Mouse (Mus musculus) brain, embryonic 18.5 days (tissue): ENCODE data around the gene Ubash3a.
"Not testable (repeated sequence)": the region's sequence is repeated elsewhere in the genome, so short reads cannot be mapped to it uniquely, and the experiment has no call there.

Experiments
- DNase-seq: peaks from one replicate; pipeline ENCODE4 v3.0.0-alpha.2; 2012; ENCODE audit warnings: low read depth, low spot score

Ubash3a gene

GRCm38 (mm10) chr17:31260430-31260829, 52.8 kb downstream of the Ubash3a start:
- DNase-seq, result no peak

DNA sequence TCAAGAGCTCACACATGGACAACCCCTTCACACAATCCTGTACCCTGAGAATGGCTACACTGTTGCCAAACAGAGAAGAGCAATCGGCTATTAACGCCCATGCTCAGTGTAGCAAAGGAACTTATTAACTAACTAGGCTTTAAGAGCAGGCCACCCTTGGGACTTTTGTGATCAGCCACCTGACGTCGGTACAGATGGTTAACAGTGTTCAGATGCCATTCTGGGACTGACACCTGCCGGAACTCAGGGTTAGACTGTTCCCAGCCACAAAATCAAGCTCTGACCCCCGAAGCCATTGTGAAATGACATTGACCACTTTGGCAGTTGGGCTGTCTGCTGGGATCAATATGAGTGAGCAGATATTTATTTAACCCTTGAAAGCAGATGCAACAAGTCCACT, 53.7 kb downstream of the Ubash3a start:
- DNase-seq, result no peak

GRCm38 (mm10) chr17:31262715-31263114, 55.0 kb downstream of the Ubash3a start:
- no peak for DNase-seq

DNA sequence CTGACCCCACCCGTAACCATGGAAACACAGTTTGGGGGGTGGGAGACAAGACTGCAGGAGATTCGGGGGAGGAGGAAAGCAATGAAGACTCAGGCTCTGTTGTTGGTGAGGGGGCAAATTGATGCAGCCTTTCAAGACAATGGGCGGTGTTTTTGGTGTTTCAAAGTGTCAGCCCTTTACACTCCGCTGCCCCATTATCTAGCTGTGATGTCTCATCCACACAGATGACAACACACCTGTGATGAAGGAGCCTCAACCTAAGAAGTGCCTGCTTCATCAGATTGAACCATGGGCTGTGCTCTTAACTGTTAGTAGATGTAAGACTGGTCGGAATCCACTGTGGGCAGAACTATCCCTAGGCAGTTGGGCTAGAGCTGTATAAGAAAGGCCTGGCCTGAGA, 56.1 kb downstream of the Ubash3a start:
- DNase-seq, result no peak

- no peak for DNase-seq
Measured at GRCm38 (mm10) chr17:31264372-31264771, 56.7 kb downstream of the Ubash3a start.

- no peak for DNase-seq
Measured at GRCm38 (mm10) chr17:31265171-31265572, 57.5 kb downstream of the Ubash3a start.

GRCm38 (mm10) chr17:31265831-31266230, 58.2 kb downstream of the Ubash3a start:
- DNase-seq, result no peak

DNA sequence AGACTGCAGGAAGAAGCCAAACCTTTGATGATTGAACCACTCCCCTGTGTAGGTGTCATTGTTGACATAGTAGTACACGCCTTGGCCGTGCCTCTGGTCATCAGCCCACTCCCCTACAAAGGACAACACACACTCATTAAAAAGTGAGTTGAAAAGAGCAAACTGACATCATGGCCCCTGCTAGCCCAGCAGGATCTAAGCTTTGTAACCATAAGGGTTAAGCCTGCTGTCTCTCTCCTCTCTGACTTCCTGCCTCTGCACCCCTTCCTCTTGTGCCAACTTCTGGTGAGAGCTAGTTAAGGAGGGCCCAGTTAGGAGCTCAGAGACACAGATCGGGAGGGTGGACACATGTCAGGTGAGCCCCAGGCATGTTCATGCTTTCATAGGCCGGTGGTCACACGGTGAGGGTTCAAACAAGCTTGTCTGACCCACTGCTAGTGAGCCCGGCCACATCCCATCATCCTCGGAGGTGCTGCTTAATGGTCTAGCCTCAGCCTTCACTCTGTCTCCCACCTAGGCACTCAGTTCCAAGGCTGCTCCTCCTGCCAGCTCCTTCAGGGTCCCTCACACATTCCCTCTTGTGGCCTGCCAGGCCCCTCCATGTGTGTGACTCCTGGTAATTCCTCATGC, 58.8 kb downstream of the Ubash3a start:
- no peak for DNase-seq

DNA sequence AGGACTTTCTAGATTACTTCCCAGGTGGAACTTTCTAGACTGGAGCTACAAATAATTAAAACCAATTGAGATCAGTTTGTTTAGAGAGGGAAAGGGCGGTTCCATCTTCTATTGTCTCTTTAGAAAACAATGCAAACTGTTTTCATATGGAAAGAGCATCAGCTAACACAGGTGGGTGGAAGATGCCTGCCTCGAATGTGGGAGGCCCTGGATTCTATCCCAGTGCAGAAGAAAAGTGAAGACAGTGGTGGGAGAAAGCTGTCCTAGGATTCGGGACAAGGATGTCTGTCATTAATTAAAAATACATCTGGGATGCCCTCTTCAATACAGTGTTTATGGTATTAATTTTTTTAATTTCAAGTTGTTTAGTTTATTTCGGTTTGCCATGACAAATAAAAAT, 59.5 kb downstream of the Ubash3a start:
- no peak for DNase-seq

DNA sequence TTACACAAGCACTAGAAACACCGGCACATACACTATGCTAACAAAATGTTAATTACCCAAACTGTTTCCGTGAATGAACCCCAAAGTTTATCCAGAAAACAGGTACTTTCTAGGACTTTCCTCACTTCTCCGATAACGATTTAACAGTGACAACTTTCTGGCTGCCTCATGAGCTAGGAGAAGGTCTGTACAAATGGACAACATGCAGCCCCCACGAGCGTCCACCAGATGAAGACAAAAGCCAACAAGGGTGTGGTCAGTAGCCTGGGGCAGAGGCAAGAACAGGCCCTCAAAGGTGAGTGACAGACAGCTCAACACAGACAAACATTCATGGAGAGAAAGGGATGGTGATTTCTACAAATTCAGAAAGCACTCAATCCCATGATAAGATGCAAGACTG, 59.9 kb downstream of the Ubash3a start:
- no peak for DNase-seq

DNA sequence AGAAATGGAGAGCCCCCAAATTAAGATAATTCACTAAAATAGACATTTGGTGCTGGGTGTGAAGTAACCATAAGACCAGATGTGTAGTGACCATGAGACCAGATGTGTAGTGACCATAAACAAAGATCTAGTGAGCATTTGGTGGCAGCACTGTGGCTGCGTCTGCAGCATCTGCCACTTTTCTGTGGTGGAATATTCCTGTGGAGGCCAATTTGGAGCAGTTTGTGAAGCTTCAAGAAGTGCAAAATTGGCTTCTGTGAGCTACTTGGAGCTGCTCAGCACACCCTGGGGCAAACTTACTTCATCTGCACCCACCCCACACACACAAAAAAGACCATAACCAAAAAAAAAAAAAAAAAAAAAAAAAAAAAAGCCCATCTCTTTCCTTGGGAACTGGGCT, 60.3 kb downstream of the Ubash3a start:
- no peak for DNase-seq

GRCm38 (mm10) chr17:31269761-31270160, 62.1 kb downstream of the Ubash3a start:
- DNase-seq, result no peak

DNA sequence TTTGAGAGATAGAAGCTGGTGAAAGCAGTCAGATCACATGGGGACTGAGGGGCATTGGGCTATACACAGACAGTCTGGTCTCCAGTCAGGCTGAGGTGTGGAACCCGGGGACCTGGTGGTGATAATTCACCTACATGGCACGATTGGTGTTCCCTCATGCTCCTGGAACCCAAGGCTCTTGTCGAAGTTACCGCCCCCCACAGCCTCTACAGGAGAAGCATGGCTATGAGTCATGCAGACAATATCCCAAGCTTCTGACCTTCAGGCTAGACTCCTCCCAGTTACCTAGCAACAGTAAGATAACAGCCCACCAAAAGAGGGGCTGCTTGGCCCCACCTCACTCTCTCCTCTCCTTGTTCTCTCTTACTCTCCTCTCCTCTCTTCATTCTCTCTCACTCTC, 62.6 kb downstream of the Ubash3a start:
- DNase-seq, result no peak

DNA sequence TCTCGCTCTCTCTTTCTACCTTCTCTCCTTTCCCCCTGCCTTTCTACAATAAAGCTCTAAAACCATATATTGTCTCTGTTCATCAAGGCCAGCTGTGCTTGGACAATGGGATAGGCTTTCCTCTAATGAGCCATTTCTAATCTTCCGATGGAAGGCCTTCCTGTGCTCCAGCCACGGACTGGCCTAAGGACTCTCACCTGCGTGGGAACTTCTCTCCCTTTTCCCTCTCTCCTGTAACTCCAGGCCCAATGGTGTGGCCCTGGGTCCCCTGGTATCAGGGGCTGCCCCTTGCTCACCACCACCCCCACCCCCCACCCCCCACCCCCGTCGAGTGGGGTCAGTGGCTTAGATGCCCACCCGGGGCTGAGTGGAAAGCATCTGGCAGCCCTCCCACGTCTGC, 63.1 kb downstream of the Ubash3a start:
- DNase-seq, result not testable (repeated sequence)

DNA sequence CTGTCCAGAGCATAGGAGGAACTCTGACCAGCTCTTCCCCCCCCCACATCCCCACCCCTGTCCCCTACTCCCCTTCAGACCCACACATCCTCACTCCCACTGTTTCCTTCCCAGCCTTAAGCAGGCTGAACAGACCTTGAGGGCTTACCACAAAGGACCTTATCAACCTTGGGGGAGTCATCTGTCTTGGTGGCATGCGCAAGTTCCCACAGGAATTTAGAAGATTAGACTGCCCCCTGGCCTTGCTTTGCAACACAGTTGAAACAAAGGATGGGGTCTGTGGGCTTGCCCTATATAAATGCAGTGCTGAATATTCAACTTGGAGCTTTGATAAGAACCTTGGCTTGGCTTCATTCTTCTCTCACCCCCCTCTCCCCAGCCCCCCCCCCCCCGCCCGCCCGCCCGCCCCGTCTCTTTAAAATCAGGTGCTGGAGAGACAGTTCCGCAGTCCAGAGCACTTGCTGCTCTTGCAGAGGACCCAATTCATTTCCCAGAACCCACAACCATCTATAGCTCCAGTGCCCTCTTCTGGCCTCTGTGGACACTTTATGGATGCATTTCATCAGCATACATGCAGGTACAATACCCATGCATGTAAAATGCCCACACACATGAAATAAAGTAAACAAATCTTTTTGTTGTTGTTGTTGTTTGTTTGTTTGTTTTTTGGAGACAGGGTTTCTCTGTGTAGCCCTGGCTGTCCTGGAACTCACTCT, 63.6 kb downstream of the Ubash3a start:
- no peak for DNase-seq

DNA sequence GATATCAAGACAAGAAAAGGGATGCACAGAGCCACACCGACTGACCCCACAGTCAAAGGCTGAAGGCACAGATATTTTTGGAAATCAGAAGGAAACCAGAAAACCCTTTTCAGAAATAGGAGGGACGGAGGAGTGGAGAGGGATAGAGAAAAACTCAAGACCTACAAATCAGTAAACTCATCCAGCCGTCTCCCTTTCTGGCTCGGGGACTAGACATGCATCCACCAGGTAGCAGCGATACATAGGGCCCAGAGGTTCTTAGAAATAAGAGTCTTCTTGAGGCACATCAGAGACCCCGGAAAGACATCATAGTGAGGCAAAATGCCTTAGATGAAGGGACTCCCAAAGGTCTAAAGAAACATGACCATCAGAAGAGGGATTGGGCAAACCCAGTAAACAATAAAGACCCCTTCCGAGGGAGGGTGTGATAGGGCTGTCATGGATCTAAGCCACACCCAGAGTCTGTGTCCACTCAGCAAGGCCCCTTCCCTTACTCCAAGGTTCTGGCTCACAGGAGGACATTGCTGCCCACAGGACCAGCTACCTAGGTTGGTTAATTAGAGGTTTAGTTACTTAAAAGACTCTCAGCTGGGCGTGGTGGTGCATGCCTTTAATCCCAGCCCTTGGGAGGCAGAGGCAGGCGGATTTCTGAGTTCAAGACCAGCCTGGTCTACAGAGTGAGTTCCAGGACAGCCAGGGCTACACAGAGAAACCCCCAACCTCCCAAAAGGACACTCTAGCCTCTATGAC, 64.9 kb downstream of the Ubash3a start:
- no peak for DNase-seq

GRCm38 (mm10) chr17:31273631-31274030, 66.0 kb downstream of the Ubash3a start:
- no peak for DNase-seq

GRCm38 (mm10) chr17:31275181-31275580, 67.5 kb downstream of the Ubash3a start:
- no peak for DNase-seq

DNA sequence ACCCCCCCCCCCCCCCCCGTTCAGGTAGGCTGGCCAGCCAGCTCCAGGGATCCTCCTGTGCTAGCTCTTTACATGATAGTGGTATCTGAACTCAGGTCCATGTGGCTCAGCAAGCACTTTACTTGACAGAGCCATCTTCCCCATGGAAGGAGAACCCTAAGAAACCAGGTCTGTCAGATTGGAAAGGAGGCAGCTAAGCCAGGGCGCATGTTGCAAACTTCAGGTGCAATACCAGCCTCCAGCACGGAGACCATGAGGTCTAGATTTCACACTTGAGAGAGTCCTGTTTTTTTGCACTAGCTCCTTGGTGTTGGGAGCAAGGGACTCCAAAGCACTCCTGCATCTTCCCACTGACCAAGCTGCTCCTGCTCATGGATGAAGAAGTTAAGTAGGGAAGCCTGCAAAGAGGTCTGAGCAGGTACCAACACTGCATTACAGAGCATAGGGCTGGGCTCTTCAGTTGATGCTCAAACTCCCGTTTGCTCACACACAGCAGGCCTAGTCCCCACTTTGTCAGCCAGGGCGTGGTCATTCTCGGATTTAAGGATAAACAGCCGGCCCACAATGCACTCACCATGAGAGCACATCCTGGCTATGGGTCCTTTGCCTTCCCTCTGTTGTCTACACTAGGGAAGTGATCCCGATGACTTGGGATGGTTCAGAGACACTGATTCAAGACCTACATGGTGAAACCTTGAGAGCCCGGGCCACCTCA, 68.7 kb downstream of the Ubash3a start:
- DNase-seq, result no peak

DNA sequence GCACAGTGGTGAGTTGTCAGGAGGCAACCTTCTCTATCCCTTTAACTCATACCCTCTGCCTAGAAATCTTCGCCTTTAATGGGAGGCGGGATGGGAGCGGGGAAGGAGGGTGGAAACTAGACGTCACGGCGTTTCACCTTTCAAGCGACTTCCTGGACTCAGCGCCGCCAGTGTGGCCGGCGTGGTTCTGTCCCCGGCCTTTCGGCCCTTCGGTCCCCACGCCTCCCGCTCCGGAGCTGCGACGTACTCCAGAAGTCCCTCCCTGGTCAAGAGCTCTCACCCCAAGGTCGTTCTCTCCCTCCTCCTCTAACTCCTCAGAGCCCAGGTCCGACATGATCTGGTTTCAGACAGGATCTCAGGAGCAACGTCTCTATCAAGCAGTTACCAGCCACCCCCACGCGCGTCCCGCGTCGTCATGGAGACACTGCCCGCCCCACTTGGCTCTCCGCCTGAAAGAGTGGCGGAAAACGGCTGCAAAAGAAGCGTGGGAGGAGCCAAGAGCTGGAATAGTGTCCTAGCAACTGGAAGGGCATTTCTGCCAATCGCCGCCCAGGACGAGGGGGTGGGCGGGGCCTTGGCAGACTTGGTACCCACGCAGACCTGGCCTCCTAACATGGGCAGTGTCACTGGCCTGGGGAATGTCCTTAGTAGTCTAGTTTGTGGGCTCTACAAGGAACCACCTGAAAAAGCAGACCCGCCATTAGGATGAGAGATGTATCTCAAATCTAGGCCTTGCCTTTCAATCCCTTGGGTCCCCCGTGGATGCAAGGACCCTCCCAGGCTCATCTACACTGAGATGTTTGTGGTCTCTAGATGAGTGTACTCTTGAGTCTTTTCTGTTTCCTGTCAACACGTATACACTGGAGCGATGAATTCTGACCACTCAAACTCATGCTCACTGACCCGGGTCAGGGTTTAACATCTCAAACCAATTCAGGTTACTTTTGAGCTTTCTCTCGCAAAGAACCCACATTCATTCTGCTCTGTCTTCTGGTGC, 69.5 kb downstream of the Ubash3a start, which contains the start of gene Rsph1:
TSS of gene Rsph1 (minus strand) at position 462 of the 997 bp plus-strand sequence.
- peak; percentile 81 for DNase-seq

DNA sequence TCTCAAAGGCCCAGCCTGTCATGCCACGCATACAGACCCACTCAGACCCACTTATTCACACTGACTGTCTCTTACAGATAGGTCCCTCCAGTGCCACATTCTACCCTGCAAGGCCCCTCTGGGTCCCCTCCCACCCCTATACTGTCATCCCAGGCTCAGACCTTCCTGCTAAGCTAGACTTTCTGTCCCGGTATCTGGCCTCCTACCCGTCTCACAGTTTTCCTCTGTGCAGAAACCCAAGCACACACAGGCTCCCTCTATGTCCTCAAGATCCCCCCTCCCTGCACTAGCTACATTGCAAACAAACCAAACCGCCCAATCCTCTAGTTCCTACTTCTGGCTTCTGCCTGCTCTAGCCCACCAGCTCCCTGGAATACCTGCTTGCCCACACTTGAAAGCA, 70.3 kb downstream of the Ubash3a start:
- DNase-seq, result no peak
